Mouse (Mus musculus): ENCODE measurements around the gene Osbpl6.

DNA sequence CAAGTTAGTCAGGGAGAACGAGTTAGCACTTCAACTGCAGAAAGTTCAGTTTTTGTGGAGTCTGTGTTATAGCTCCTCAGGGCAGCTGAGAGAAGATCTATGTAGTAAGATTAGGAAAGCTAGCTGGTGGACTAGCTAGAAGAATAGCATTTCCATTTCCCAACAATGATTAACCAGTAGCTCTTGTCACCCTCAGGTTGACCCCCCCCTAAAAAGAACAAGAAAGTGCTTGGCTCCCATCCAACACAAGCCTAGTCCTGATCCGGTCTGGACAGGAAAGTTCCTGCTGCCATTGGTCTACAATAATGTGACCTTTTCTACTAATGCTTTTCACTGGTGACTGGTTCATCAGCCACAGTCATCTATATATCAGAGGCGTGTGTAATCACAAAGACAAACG, 157.6 kb downstream of the Osbpl6 start:
- TF ChIP-seq POLR2A (IDR thresholded peaks at IDR 0.05; ENCODE audit: control insufficient read depth, extremely low read depth, insufficient read depth, low read length, poor library complexity) (no peak), CTCF (IDR thresholded peaks at IDR 0.05; ENCODE audit: borderline replicate concordance, control insufficient read depth, extremely low read depth, insufficient read depth, low read length, poor library complexity) (no peak)

All from thymus, adult 2 months (tissue).